Mouse (Mus musculus): ENCODE results near the gene Sept10.

- TF ChIP-seq CTCF (IDR thresholded peaks at IDR 0.05; ENCODE audit: borderline replicate concordance, insufficient read depth, low read length), result no peak
- no peak for TF ChIP-seq POLR2A (IDR thresholded peaks at IDR 0.05; ENCODE audit: low read depth, low read length)
Observed at GRCm38 (mm10) chr10:59172539-59172938, 49.1 kb downstream of the Sept10 start.

Data from embryonic fibroblast, embryonic 13.5 days (primary cell).